Mouse (Mus musculus) left cerebral cortex, adult 11 months (tissue): ENCODE results near the gene Osbp.
A peak's percentile ranks its signal among the peaks of the same experiment; 100 is the strongest.

Source experiments
- DNase-seq: peaks from one replicate; pipeline ENCODE4 v3.0.0; 2022; ENCODE audit warnings: low spot score

Gene Osbp

DNA sequence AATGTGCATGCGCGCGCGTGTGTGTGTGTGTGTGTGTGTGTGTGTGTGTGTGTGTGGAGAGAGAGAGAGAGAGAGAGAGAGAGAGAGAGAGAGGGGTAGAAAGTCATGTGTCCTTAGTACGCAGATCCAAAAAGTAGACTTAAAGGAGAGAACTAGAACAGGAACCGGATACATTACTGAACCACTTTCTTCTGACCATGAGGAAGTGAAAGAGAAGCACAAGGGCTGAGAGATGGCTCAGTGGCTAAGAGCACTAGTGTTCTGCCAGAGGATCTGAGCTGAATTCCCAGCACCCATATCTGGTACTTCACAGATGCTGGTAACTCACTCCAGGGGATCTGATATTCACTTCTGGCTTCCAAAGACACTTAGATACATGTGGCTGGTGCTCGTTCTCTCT lies 23.6 kb downstream of the Osbp start:
- DNase-seq: no peak

DNA sequence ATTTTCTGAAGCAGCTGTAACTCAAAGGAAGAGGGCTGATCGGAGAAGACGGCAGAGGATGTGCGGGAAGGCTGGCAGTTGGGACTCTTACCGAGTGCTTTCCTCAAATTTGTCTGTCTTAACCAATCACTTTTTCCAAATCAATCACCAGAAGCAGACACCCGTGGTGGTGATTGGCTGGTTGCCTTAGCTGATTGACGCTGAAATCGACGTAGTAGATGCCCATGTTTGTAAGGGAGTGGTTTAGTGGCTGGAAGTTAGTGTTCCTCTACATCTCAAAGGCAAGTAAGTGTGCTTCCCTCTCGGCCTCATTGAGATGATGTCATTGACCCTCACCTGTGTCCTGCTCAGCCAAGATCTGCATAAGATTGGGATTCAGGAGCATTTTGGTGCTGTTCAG lies 26.3 kb downstream of the Osbp start:
- DNase-seq: no peak

DNA sequence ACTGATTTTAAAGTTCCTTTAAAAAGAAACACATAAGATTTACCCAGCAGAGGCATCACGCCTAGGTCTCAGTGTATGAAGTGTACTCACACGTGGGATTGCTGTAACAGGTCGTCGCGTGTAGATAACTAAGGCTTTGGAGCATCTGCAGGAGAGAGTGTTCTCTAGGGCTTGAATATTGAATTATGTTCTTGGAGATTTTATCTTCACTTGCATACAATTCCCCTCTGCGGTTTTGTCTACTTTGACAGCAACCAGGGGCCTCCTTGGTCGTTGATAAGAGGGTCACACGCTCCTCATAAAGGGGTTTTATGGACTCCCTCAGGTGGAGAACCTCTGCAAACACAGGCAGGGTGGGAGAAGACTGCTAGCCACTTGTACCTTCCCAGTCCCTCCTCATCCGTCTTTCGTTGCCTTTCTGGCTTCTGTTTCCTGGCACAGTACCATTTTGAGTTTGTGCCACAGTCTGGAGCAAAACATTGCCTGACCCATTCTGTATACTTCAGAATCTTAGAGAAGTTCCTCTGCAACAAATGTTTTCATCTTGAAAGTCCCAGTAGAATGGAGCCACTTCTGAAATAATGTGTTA lies 26.8 kb downstream of the Osbp start:
- DNase-seq: no peak

DNA sequence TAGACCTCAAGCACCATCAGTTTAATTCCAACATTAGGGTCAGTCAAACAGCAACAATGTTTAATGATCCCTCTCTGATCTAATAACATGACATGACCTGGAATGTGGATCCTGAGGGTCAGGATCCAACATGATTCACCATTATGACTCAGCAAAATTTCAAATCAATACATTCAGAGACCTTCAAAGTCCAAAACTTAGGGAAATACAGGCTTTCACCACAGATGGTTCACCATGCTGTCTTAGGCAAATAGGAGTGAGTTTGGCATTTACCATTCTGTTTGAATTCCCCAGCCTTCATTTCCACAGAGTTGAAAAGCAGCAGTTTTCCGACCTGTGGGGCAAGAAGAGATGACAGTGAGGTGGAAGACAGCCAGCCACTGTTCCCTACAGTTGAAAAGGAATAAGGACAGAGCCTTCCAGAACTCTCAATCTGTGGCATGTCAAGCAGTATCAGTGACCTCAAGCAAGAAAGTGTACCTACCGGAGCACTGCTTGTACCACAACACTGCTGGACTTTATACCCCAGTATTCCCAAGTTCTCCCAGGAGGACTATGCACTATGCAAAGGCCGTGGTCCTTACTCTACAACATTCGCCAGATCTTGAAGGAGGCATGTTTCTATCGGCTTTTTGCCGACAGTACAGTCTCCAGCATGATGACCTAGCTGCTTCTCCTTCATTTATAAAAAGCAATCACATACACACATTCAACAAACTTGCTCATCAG lies 29.1 kb downstream of the Osbp start:
- DNase-seq: no peak

DNA sequence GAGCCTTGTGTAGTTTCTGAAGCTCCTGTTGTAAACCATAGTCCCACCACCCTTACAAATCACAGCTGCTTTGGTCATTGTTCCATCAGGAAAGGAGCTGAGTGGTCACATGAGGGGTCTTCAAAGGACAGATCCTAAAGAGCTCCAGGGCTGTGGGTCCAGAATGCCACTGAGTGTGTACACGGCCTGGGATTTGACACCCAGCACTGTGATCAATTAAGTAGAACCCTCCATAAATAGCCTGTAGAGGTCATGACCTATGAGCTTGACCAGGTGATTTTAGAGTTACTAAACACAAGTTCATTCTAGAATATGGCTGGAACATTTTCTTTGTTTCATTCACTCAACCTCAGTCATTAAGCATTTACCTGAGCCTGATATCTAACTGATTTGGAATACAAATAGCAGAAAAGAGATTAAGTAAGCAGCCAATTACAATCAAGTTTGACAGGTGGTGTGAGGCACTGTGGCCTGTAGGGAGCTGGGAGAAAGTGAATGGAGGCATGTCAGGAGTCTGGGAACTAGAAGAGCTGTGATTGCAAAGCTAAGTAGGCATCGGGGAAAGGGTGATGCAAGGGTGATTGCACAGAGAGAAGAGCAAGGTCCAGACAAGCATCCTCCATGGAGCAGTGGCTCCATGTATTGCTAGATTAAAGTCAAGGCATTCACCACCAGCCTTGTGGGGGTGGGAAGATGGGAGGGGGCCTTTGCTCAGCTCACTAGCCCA lies 30.1 kb downstream of the Osbp start:
- no peak for DNase-seq

DNA sequence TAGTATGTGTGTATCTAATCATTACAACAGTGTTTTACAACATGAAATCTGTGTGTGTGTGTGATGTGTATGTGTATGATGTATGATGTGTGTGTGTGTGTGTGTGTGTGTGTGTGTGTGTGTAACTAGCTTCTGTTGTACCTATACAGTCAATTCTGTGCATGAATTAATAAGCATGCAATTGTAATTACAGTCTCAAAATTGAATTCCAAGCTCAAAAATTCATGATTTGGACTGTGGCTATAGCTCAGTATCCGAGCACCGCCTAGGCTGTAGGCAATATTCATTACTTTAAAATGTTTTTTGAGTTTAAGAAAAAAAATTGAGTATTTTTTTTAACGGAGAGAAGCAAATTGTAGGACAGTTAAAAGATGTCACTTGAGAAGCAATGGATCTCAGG lies 35.9 kb downstream of the Osbp start:
- DNase-seq: no peak

DNA sequence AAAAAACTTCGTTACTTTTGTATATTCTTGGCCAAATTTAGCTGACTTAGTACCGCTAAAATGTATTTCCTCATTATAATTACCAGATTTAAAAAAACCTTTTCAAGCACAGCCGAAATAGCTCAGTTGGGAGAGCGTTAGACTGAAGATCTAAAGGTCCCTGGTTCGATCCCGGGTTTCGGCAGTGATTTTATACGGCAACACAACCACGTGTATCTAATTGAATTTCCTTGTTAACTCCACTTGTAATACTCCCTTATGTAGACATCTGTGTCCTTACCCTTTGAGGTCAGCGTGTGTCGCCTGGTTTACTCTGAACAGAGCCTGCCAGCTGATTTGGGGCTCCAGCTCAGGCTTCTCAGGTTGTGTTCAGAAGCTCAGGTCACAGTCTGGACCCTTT lies 36.4 kb downstream of the Osbp start:
- DNase-seq: peak; percentile 26

DNA sequence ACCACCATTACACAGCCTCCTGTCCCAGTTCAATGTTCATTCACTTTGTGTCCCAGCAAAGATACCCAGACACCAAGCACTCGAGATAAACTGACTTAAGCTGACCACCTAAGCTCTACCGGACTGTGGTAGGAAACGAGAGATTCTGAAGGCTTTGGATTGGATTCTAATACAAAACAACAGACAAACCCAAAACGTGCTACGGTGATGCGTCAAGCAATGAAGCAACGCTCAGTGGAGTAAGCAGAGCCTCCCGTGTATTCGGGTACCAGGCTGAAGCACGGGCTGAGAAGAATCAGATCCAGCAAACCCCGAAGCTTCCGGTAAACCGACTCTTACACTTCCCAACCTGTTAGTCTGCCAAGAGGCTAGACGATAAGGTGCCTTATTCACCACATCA lies 37.0 kb downstream of the Osbp start:
- DNase-seq: no peak

DNA sequence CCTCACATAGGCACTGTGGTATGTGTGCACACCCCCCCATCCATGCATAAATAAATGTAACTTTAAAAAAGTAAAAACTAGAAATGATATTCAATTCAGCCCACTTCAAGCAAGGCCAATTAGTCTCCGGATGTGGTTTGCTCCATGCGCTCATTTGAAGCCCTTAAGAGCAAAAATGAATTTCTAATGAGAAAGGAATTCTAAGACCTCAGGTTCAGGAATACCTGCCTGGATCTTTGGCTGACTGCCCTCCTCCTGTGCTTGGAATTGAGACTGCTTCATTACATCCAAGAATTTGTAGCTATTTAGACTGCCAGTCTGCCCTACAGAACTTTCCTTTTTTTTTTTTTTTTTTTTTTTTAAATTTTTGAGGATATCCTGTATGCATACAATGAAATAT lies 37.8 kb downstream of the Osbp start:
- DNase-seq: no peak

DNA sequence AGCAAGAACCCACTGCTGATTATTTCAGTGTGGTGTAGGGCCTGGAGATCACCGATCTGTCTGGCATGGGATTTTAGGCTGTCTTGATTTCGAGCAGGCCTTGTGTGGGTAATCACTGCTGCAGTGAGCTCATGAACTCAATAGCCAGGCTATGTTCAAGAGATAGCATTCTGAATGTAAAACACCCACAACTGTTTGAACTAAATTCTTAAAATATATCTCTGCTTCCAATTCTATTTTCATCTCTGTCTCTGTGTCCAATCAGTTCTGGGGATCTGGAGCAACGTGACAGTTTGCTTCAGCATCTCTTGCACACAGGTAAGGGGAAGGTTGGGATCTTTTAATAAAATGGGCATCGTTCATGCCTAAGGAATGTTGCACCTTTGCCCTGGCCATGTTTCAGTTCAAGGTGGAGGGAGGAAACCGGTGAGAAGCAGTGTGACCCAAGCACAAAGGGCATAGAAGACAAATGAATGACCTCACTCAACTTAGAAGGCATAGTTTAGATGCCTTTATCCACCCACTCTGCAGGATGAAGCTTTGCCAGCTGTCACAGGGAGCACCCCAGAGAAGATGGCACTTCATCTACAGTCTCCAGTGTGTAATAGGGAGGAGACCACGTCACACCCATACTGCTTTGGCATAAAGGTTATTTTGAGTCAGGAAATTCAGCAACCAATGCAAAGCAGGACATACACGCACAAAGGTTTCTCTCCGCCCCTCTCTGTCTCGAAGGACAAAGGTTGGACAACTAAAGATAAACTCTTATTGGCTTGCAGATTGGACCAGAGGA lies 38.7 kb downstream of the Osbp start:
- DNase-seq: no peak

DNA sequence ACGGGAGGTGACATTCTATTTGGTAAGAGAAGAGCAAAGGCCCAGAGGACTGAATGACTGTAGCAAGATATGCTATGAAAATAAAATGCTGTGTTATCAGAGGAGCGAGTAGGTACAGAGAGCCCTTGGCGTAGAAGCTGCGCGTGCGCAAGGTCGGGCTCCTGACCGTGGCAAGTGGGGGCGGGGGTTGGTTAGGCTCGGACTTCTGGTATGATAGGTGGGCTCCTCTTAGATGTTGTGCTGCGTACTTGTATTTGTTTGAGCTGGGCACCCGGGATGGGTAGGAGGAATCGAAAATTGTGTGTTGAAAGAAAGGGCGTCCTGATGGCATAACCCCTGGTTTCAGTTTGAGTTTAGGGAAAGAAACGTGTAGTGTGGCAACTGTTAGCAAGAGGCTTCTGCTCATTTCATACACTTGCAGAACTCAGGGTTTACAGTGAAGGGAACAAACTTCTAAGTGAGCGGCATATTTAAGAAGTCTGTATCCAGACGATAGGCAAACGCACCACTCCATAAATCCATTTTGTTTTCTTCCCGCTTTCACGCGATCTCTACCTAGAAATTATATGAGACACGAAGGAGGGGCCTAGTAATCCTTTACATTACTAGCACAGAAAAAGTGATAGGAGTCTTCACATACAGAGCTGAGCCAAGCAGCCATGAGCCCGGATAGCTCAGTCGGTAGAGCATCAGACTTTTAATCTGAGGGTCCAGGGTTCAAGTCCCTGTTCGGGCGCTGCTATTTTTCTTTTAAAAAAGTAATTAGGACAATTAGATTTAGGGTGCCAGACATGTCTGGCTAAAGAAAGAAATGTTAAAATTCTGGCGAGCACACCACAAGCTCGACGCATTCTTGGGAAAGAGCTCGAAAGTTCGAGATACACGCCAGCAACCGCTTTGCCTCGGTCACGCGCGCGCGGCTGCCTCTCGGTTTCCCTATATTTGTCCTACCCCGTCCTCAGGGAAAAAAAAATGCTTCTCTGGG lies 39.9 kb downstream of the Osbp start:
- DNase-seq: peak; percentile 76

DNA sequence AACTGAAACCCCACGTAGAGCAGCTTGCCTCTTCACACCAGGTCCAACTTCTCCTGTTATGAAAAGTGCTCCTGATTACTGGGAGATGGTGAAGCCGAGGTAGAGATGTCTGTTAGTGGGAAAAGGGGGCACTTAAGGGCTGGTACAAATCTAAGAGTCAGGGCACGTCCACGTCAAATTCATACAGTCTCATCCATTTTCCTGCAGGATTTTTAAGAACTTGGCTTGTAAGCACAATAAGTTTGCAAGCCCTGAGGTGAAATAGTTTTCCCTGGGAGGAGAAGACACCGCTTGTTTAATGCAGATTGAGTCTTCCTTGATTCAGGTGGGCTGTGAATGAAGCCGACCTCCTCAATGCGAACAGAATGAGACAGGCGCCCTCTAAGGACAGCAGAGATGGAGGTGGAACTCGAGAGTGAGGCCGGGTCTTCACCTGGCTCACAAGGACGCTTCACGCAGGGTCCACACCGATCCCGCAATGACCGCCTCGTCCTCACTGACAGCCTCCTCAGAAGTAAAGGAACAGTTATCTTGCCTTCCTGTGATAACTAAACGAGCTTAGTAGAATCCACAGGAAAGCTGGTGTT lies 40.7 kb downstream of the Osbp start:
- no peak for DNase-seq

DNA sequence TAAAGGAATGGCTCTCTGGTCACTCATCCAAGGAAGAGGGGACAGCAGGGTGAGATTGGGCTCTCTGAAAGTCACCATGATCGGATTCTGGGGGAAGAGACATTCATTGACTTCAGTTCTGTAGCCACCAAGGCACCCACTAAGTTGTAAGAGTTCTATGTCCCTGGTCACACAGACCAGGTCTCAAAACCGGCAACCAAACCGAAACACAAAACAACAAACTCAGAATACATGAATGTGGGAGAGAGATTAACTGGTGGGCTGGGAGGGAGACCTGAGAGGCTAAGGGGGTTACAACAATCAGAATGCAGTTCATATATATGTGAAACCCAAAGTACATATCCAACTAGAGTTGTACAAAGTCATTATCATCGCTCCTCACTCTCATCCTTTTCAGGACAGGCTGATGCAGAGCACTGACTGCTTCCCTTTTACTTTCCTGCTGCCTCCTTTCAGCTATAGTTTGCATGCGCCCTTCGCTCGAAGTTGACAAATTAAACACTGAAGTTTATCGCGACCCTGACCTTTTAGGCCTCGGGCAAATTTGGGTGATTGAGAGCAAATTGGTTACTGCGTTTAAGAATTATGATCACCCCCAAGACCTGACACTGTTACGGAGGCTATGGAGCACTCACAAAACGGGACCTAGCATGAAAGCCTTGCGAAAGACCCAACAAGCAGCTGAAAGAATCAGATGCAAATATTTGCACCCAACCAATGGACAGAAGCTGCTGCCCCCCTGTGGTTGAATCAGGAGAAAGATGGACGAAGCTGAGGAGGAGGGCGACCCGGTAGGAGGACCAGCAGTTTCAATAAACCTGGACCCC lies 41.6 kb downstream of the Osbp start:
- DNase-seq: no peak

DNA sequence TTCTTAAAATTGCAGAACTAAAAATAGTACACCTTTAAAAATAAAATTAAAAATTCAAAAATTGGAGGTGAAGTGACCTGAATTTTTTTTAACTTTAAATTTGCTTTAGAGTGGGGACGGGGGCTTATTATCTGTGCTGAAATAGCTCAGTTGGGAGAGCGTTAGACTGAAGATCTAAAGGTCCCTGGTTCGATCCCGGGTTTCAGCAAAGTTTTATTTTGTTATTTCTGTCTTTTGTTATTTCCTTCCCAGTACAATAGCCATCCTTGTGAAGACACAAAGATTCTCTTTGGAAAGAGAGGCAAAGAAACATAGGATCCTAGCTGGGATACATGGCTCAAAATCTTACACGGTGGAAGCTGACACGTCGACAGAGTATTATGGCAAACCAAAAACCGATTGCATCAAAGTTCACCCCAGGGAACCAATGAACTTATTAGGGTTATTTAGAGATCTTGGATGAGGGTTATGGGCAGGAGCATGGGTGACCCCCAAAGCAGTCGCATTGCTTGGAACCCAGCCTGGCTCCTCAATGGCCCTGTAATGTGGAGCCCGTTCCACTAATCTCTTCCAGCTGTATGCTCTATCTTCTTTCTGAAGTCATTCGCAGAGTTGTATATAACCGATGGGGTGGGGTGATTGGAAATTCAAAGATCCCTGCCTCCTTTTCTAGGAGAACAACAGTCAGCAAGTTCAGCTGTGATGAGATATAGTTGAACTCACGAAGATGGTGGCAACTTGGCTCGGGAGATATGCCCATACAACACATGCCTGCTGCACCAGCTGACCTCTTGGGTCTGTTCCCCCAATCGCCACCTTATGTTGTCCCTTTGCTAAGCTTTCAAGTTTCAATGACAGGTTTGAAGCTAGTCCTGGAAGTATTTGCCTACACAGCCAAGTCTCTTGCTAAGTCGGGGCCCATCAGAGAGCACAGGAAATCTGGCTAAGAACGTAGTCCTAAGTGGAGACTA lies 43.0 kb downstream of the Osbp start:
- DNase-seq: no peak

DNA sequence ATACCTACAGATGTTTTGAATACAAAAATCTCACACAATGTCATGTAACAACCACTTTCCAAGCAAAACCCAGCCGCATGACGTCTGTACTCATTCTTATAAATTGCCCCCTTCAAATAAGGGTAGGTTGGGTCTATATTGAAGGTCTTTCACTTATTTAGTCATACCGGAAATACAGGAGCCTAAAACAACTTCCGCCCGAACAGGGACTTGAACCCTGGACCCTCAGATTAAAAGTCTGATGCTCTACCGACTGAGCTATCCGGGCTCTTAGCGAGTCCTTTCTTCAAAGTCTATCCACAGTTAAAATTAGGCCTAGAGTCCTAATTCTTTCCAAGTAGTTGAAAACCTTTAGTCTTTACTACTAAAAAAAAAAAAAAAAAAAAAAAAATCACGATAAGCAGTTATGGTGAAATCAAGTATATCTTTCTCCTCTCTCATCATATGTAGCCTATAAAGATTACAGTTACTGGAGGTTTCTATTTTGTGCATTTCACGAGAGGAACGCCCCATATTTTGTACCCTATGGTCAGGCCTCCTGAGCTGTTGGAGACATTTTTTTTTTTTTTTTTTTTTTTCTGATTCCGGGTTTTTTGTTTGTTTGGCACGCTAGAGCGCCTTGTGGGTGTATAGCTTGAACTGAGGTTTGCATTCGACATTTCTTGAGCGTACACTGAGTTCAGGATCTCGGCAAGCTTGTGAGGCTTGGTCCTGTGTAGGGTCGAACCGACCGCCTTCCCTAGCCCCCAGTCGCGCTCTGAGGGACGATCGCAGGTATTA lies 44.0 kb downstream of the Osbp start:
- peak; percentile 67 for DNase-seq

DNA sequence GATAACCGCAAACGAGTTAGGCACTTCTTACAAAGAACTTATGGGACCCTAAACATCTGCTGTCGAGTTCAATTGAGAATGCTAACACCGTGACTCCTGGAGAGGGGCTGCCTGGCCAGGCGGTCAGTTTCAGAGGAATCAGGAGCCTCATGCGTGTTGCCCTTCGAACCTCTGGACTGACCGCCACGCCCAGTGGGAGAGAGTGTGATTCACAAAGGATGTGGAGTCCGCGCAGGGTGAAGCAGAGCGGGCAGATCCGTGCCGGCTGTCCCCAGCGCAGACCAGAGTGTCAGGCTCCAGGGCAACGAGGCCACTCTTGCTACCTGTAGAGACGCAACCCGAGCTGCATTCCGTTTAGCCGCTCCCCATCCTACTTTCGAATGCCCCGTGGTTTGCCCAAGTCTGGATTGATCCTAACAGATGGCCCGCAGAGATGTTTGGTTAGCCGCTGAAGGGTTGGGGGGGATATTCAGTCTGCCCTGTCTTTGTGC lies 44.6 kb downstream of the Osbp start:
- no peak for DNase-seq

DNA sequence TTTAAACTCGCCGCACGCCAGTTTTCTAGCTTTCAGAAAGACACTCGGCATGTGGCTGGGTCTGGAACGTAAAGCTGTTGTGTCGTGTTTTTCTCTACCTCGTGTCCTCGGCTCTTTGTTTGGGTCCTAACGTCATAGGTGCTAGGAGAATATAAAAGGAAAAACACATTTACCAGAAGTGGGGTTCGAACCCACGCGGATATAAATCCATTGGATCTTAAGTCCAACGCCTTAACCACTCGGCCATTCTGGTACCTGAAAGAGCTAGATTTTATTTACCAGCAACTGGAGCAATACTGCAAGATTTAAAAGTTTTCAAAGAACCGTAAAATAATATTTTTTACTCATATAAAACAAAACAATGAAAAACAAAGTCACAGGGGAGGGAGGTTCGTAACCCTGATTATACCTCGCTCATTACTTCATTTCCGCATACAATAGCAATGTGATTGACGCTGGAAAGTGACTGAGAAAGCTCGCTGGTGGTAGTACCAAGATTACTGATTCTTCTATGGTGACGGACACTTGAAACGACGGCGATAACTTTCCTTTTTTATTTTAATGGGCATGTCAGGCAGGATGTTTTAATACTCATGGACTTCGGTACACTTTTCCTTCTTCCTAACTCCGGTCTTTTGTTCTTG lies 45.3 kb downstream of the Osbp start:
- peak; percentile 77 for DNase-seq
